Comparison of ENCODE assay signal across 10 mouse cellular contexts in genomic region chr10:127527481-127527880, GRCm38 (mm10). TPM values are rescaled to one million over a fixed set of nuclear protein-coding genes. Genes with fewer than 3 reads are reported as not detected.
A peak's percentile ranks its signal among the peaks of the same experiment; 100 is the strongest.
DNase-seq lines count a peak whose midpoint lies in the region; ATAC-seq and TF ChIP-seq lines count a peak whose summit lies in the region.
"Had no signal": no experiment of that assay in that cellular context is flagged by ENCODE, and none has a peak within 500 bp of the region (broad histone marks: within the 10 kb centered on the region; RNA-seq: fewer than 3 reads in every experiment).

No protein-coding gene starts in this region.

- no peaks in the 10 kb centered on the region for H3K36me3 ChIP-seq in forebrain, embryonic 11.5 days (ENCODE audit: control insufficient read depth, insufficient read depth, low read length)
- no peaks in the 10 kb centered on the region for H3K36me3 ChIP-seq in hindbrain, postnatal 0 days (ENCODE audit: insufficient read depth, low read length)

- peaks cover 86% of the 10 kb centered on the region for H3K27me3 ChIP-seq in forebrain, embryonic 11.5 days (ENCODE audit: control insufficient read depth, insufficient read depth, low read length)
- H3K27me3 ChIP-seq in hindbrain, postnatal 0 days (ENCODE audit: insufficient read depth, low read length), result peaks cover 11% of the 10 kb centered on the region; the same call in 1 of the 2 replicates

- no peak for TF ChIP-seq CTCF in hindbrain, postnatal 0 days (IDR thresholded peaks at IDR 0.05; ENCODE audit: low read depth)

- peak; percentile 53 for DNase-seq in embryo, embryonic 11 days
- no peak for DNase-seq in embryo, embryonic 10 days (ENCODE audit: low spot score)
- DNase-seq in forebrain, embryonic 11.5 days (ENCODE audit: low spot score), result no peak
- peak; percentile 41 for DNase-seq in hindbrain, postnatal 0 days (ENCODE audit: low spot score)
- peak; percentile 64 for DNase-seq in neural tube, embryonic 10.5 days (ENCODE audit: extremely low spot score, low spot score)
- no peak for DNase-seq in cerebellum, postnatal 25 days
- no peak for DNase-seq in left cerebral cortex, adult 11 months (ENCODE audit: low spot score)
- no peak for DNase-seq in right cerebral cortex, postnatal 25 days
- DNase-seq: adrenal gland, postnatal 10 days; cerebellum, postnatal 14 days had no signal

- H3K4me3 ChIP-seq in forebrain, embryonic 11.5 days (ENCODE audit: low read depth, low read length), result peak overlapping the region; percentile 3; the same call in 1 of the 2 replicates
- H3K4me3 ChIP-seq in hindbrain, postnatal 0 days (ENCODE audit: low read length), result no peak overlapping the region

- ATAC-seq in forebrain, embryonic 11.5 days (replicated peaks; ENCODE audit: low FRiP score), result no peak
- peak; percentile 16; the same call in 1 of the 2 replicates for ATAC-seq in hindbrain, postnatal 0 days

- H3K4me2 ChIP-seq in forebrain, embryonic 11.5 days (ENCODE audit: low read depth, low read length, severe bottlenecking), result peak overlapping the region; percentile 16; the same call in 1 of the 2 replicates
- peak overlapping the region; percentile 11 for H3K4me2 ChIP-seq in hindbrain, postnatal 0 days (ENCODE audit: low read depth, low read length)

- H3K9ac ChIP-seq in forebrain, embryonic 11.5 days (ENCODE audit: low read length), result no peak overlapping the region
- H3K9ac ChIP-seq in hindbrain, postnatal 0 days (replicated peaks; ENCODE audit: low read length), result 0 out of 2 replicates have a peak overlapping the region, but pooled peaks have one; percentile 4

- H3K4me1 ChIP-seq in forebrain, embryonic 11.5 days (replicated peaks; ENCODE audit: control insufficient read depth, insufficient read depth, low read length), result peaks cover 24% of the 10 kb centered on the region
- H3K4me1 ChIP-seq in hindbrain, postnatal 0 days (ENCODE audit: insufficient read depth, low read length), result peaks cover 13% of the 10 kb centered on the region

- H3K9me3 ChIP-seq in forebrain, embryonic 11.5 days (ENCODE audit: control insufficient read depth, low read length), result no peaks in the 10 kb centered on the region
- H3K9me3 ChIP-seq in hindbrain, postnatal 0 days (ENCODE audit: low read length), result no peaks in the 10 kb centered on the region

- WGBS in forebrain, embryonic 11.5 days, result 2% methylated on average over 17 of the region's 17 CpGs
- WGBS in hindbrain, postnatal 0 days, result 14% methylated on average over 17 of the region's 17 CpGs

- H3K27ac ChIP-seq in forebrain, embryonic 11.5 days (ENCODE audit: low read depth, low read length), result peak overlapping the region; percentile 37; the same call in 1 of the 2 replicates
- 0 out of 2 replicates have a peak overlapping the region, but pooled peaks have one; percentile 45 for H3K27ac ChIP-seq in hindbrain, postnatal 0 days

RNA-seq across cellular contexts. Expression of gene Shmt2, which starts 5.2 kb away (rescaled TPM):
- polyA plus RNA-seq in forebrain, embryonic 11.5 days (2014; fragmentation: Nextera tagmentation; extraction: Ambion mirVana), result 112 and 123 TPM in 2 replicates
- total RNA-seq in hindbrain, postnatal 0 days (2014; rRNA removed), result 66.1 and 91.1 TPM in 2 replicates
- 49.7 and 49.9 TPM in 2 replicates for polyA plus RNA-seq in hindbrain, postnatal 0 days (2015; fragmentation: Nextera tagmentation; extraction: Ambion mirVana)

RNA-seq across cellular contexts. Expression of gene Nxph4, which starts 6.9 kb away (rescaled TPM):
- polyA plus RNA-seq in forebrain, embryonic 11.5 days (2014; fragmentation: Nextera tagmentation; extraction: Ambion mirVana), result 37.6 and 40.4 TPM in 2 replicates
- 26.0 and 33.5 TPM in 2 replicates for total RNA-seq in hindbrain, postnatal 0 days (2014; rRNA removed)
- polyA plus RNA-seq in hindbrain, postnatal 0 days (2015; fragmentation: Nextera tagmentation; extraction: Ambion mirVana), result 134 and 146 TPM in 2 replicates

RNA-seq across cellular contexts. Expression of gene Ndufa4l2, which starts 12.7 kb away (rescaled TPM):
- 5.9 and 6.1 TPM in 2 replicates for polyA plus RNA-seq in forebrain, embryonic 11.5 days (2014; fragmentation: Nextera tagmentation; extraction: Ambion mirVana)
- total RNA-seq in hindbrain, postnatal 0 days (2014; rRNA removed), result 11.0 and 21.9 TPM in 2 replicates
- 16.7 and 17.4 TPM in 2 replicates for polyA plus RNA-seq in hindbrain, postnatal 0 days (2015; fragmentation: Nextera tagmentation; extraction: Ambion mirVana)

RNA-seq across cellular contexts. Expression of gene Stac3, which starts 26.0 kb away (rescaled TPM):
- not detected in 2 replicates for polyA plus RNA-seq in forebrain, embryonic 11.5 days (2014; fragmentation: Nextera tagmentation; extraction: Ambion mirVana)
- total RNA-seq in hindbrain, postnatal 0 days (2014; rRNA removed), result 0.68 and 3.7 TPM in 2 replicates
- polyA plus RNA-seq in hindbrain, postnatal 0 days (2015; fragmentation: Nextera tagmentation; extraction: Ambion mirVana), result 1.4 and 1.7 TPM in 2 replicates

Comparison
In these comparisons a context has a peak if more than half of its experiments do, and no peak if none do; other contexts are left out.
1. DNase-seq: peak in embryo, embryonic 11 days (single experiment), hindbrain, postnatal 0 days (single experiment) and neural tube, embryonic 10.5 days (single experiment); none in embryo, embryonic 10 days (single experiment), forebrain, embryonic 11.5 days (single experiment), cerebellum, postnatal 25 days (0 of 2), left cerebral cortex, adult 11 months (single experiment) and right cerebral cortex, postnatal 25 days (single experiment).